Mouse (Mus musculus) CH12.LX (cell line): ENCODE measurements around the gene Kirrel3. TPM values are rescaled to one million over a fixed set of nuclear protein-coding genes. Genes with fewer than 3 reads are reported as not detected.

Source experiments
- DNase-seq: peaks from one replicate; pipeline ENCODE4 v3.0.0-alpha.2; 2013; ENCODE audit errors: extremely low read depth
- H3K27ac ChIP-seq: 2 replicates; pipeline ENCODE4 v1.5.1; 2012; ENCODE audit warnings: low read depth, mild to moderate bottlenecking, control low read depth, moderate library complexity; ENCODE audit not compliant: insufficient read depth
- H3K27me3 ChIP-seq: replicated peaks from 2 replicates; pipeline ENCODE3; 2012; ENCODE audit warnings: inconsistent platforms
- H3K36me3 ChIP-seq, 2 experiments: replicated peaks in 1 of 2; 2 replicates each; pipeline versions ENCODE3 to v1.6.1; 2012; ENCODE audit warnings: inconsistent platforms in 1 of 2, low read length in 1 of 2, mild to moderate bottlenecking in 1 of 2, mixed read lengths in 1 of 2, moderate library complexity in 1 of 2; ENCODE audit not compliant: control insufficient read depth in 1 of 2, insufficient read depth in 1 of 2
- H3K4me1 ChIP-seq, 2 experiments: 2 replicates each; pipeline ENCODE4 v1.6.1; 2012; ENCODE audit warnings: inconsistent platforms in 1 of 2, moderate library complexity in 1 of 2; ENCODE audit not compliant: insufficient read depth in 2 of 2, control insufficient read depth in 1 of 2
- H3K4me2 ChIP-seq: 2 replicates; pipeline ENCODE4 v1.6.1; 2012; ENCODE audit warnings: low read depth, mild to moderate bottlenecking, control low read depth; ENCODE audit not compliant: poor library complexity, insufficient read depth, severe bottlenecking
- H3K4me3 ChIP-seq, 3 experiments: fragments of 150-350 bp in 1 of 3; sonication (generic) in 1 of 3; replicated peaks in 1 of 3; 2 replicates each; pipeline versions ENCODE3 to v1.5.1; 2011 to 2012; ENCODE audit warnings: low read depth in 2 of 3, low read length in 2 of 3, mild to moderate bottlenecking in 2 of 3, moderate library complexity in 2 of 3, control low read depth in 1 of 3, improper control_type of control experiment in 1 of 3, inconsistent platforms in 1 of 3, mixed read lengths in 1 of 3; ENCODE audit not compliant: poor library complexity in 1 of 3
- H3K79me2 ChIP-seq: replicated peaks from 2 replicates; pipeline ENCODE4 v1.6.1; 2012; ENCODE audit warnings: mild to moderate bottlenecking, moderate library complexity; ENCODE audit not compliant: control insufficient read depth, poor library complexity, insufficient read depth, severe bottlenecking; ENCODE audit errors: extremely low read depth
- H3K9ac ChIP-seq: 2 replicates; pipeline ENCODE4 v1.6.1; 2012; ENCODE audit warnings: low read depth, mild to moderate bottlenecking, control low read depth, moderate library complexity; ENCODE audit not compliant: insufficient read depth
- H3K9me3 ChIP-seq: replicated peaks from 2 replicates; pipeline ENCODE3; 2012; ENCODE audit warnings: low read length, inconsistent platforms, mixed read lengths
- BHLHE40 ChIP-seq: IDR thresholded peaks from 2 replicates; pipeline ENCODE4 v1.6.1; 2011; ENCODE audit warnings: mild to moderate bottlenecking, low read depth, low read length, improper control_type of control experiment
- CHD2 ChIP-seq: IDR thresholded peaks from 2 replicates; pipeline ENCODE4 v1.6.1; 2011; ENCODE audit warnings: low read length, improper control_type of control experiment
- CTCF ChIP-seq, 2 experiments: IDR thresholded peaks in 1 of 2; conservative IDR thresholded peaks in 1 of 2; 2 replicates each; pipeline ENCODE4 v1.5.1; 2011 to 2012; ENCODE audit warnings: low read depth in 2 of 2, low read length in 2 of 2, improper control_type of control experiment in 1 of 2, inconsistent platforms in 1 of 2, mild to moderate bottlenecking in 1 of 2, moderate library complexity in 1 of 2
- ELF1 ChIP-seq: IDR thresholded peaks from 2 replicates; pipeline ENCODE4 v1.6.1; 2014; ENCODE audit warnings: low read depth, mild to moderate bottlenecking, inconsistent platforms, low read length, improper control_type of control experiment
- EP300 ChIP-seq: IDR thresholded peaks from 2 replicates; pipeline ENCODE4 v1.6.1; 2011; ENCODE audit warnings: low read length, improper control_type of control experiment
- ETS1 ChIP-seq: conservative IDR thresholded peaks from 2 replicates; pipeline ENCODE4 v1.6.1; 2012; ENCODE audit warnings: low read depth, mild to moderate bottlenecking, inconsistent platforms, low read length, improper control_type of control experiment, moderate library complexity
- GABPA ChIP-seq: IDR thresholded peaks from 2 replicates; pipeline ENCODE4 v1.6.1; 2012; ENCODE audit warnings: low read depth, low read length, improper control_type of control experiment, inconsistent platforms; ENCODE audit not compliant: insufficient replicate concordance
- IRF4 ChIP-seq: IDR thresholded peaks from 2 replicates; pipeline ENCODE4 v1.6.1; 2014; ENCODE audit warnings: low read depth, mild to moderate bottlenecking, inconsistent platforms, low read length, improper control_type of control experiment
- KAT2A ChIP-seq: IDR thresholded peaks from 2 replicates; pipeline ENCODE4 v1.6.1; 2012; ENCODE audit warnings: low read length, improper control_type of control experiment, inconsistent platforms; ENCODE audit not compliant: insufficient replicate concordance
- MAX ChIP-seq: IDR thresholded peaks from 2 replicates; pipeline ENCODE4 v1.6.1; 2011; ENCODE audit warnings: low read length, improper control_type of control experiment
- MAZ ChIP-seq: IDR thresholded peaks from 2 replicates; pipeline ENCODE4 v1.6.1; 2012; ENCODE audit warnings: low read depth, mild to moderate bottlenecking, inconsistent platforms, low read length, improper control_type of control experiment, moderate library complexity
- MEF2A ChIP-seq: IDR thresholded peaks from 2 replicates; pipeline ENCODE4 v1.6.1; 2014; ENCODE audit warnings: low read depth, mild to moderate bottlenecking, inconsistent platforms, low read length, improper control_type of control experiment, borderline replicate concordance
- MYC ChIP-seq: IDR thresholded peaks from 2 replicates; pipeline ENCODE4 v1.6.1; 2011; ENCODE audit warnings: low read depth, mild to moderate bottlenecking, improper control_type of control experiment, low read length
- NELFE ChIP-seq: IDR thresholded peaks from 2 replicates; pipeline ENCODE4 v1.6.1; 2011; ENCODE audit warnings: low read depth, low read length, improper control_type of control experiment
- NRF1 ChIP-seq: IDR thresholded peaks from 2 replicates; pipeline ENCODE4 v1.6.1; 2014; ENCODE audit warnings: low read depth, mild to moderate bottlenecking, inconsistent platforms, low read length, improper control_type of control experiment, moderate library complexity
- POLR2AphosphoS2 ChIP-seq: IDR thresholded peaks from 2 replicates; pipeline ENCODE4 v1.6.1; 2011; ENCODE audit warnings: low read depth, low read length, improper control_type of control experiment
- RCOR1 ChIP-seq: conservative IDR thresholded peaks from 2 replicates; pipeline ENCODE4 v1.6.1; 2012; ENCODE audit warnings: low read depth, mild to moderate bottlenecking, inconsistent platforms, low read length, improper control_type of control experiment
- SIN3A ChIP-seq: IDR thresholded peaks from 2 replicates; pipeline ENCODE4 v1.6.1; 2012; ENCODE audit warnings: low read length, improper control_type of control experiment, inconsistent platforms
- TCF12 ChIP-seq: IDR thresholded peaks from 2 replicates; pipeline ENCODE4 v1.6.1; 2014; ENCODE audit warnings: low read depth, mild to moderate bottlenecking, inconsistent platforms, low read length, improper control_type of control experiment
- UBTF ChIP-seq: IDR thresholded peaks from 2 replicates; pipeline ENCODE4 v1.6.1; 2012; ENCODE audit warnings: low read depth, mild to moderate bottlenecking, inconsistent platforms, low read length, improper control_type of control experiment, moderate library complexity
- USF1 ChIP-seq: IDR thresholded peaks from 2 replicates; pipeline ENCODE4 v1.6.1; 2014; ENCODE audit warnings: low read depth, mild to moderate bottlenecking, inconsistent platforms, low read length, improper control_type of control experiment
- ZC3H11A ChIP-seq: IDR thresholded peaks from 2 replicates; pipeline ENCODE4 v1.6.1; 2012; ENCODE audit warnings: low read depth, mild to moderate bottlenecking, inconsistent platforms, low read length, improper control_type of control experiment
- ZNF384 ChIP-seq: IDR thresholded peaks from 2 replicates; pipeline ENCODE4 v1.6.1; 2012; ENCODE audit warnings: low read depth, low read length, improper control_type of control experiment, inconsistent platforms
- dilution Hi-C: fragments of 300-500 bp; cut with MboI; formaldehyde crosslinking; loops from 2 replicates; pipeline ENCODE4 v1.14.3; 2020; ENCODE audit warnings: low sequenced_read_pairs; ENCODE audit not compliant: extremely low pct_unique_long_range_greater_than_20kb, extremely low pct_ligation_motif_present
- in situ Hi-C: fragments of 300-500 bp; cut with MboI; formaldehyde crosslinking; loops from 3 replicates; pipeline ENCODE4 v1.14.3; 2019; ENCODE audit warnings: low sequenced_read_pairs, low pct_ligation_motif_present, low pct_unique_long_range_greater_than_20kb, mixed read lengths
- polyA plus RNA-seq: library from polyadenylated mRNA; unstranded; fragments of >175 nt; gene quantifications from 2 replicates; pipeline ENCODE4 v1.2.1, GENCODE M21; 2012; ENCODE audit warnings: low read depth; ENCODE audit not compliant: insufficient read length
- total RNA-seq, 2 experiments: library from RNA; depleted of rRNA; stranded (reverse); fragments of 300-350 nt in 1 of 2; fragments of >200 nt in 1 of 2; gene quantifications; 2 replicates each; pipeline ENCODE4 v1.2.3; 2012 to 2014

The Kirrel3 gene
- total and polyA plus RNA-seq, 3 experiments = not detected

DNA sequence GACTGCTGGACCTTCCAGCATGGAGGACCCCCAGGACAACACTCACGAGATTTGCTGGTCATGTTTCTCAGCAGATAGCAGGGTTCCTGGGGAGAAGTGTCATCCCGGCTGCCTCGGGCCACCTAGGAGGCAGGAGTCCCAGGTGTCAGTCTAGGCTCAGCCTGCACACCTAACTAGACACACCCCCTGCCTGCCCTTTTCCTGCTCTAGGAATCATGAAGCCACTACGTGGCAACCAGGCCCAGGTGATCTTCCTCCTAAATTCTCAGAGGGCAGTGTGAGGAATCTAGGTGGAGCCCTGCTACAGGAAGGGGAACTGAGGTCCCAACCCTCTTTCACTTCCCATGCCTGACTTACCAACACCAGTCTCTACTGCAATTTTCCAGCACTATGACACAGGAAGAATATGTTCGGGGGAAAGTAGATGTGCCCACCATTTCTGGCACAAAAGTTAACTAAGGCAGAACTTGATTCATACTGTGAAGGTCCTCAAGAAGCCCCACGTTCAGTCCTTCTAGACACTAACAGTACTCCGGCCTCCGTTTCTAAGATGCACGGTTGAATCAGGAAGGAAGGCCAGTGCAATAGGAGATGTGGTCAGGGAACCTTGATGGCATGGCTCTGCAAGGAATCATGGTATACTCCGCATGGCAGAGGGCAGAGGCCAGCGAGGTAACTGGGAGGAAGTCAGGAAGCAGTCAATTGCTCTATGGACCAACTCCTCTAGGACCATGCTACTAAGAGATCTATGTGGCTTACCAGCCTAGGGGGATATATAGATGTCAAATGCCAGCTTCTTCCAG lies 570.0 kb downstream of the Kirrel3 start:
- dilution Hi-C loops = no loop called here

DNA sequence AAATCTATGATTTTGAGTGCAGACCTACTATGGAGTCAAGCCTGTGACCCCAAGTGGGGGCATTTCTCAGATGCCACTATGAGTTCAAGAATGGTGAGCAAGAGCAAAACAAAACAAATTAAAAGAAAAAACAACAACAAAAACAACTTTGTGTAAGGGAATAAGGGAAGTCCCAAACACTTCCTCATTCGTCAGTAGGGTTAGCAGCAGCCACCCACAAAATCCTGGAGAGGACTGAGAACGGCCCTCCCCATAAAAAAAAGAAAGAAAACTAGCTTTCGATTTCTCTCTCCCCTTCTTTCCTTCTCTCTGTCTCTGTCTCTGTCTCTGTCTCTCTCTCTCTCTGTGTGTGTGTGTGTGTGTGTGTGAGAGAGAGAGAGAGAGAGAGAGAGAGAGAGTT lies 570.9 kb downstream of the Kirrel3 start:
- Histone ChIP-seq H3K27me3 (no peaks in the 10 kb centered on the region), H3K36me3 (peaks cover 0 to 13% of the 10 kb centered on the region in 2 experiments), H3K9ac (no peak overlapping the region), H3K27ac (no peak overlapping the region), H3K4me1 (peaks cover 7 to 24% of the 10 kb centered on the region in 2 experiments), H3K9me3 (no peaks in the 10 kb centered on the region), H3K4me2 (no peak overlapping the region), H3K79me2 (no peaks in the 10 kb centered on the region), H3K4me3 (no peak overlapping the region)
- in situ Hi-C loops = no loop called here
- dilution Hi-C loops = no loop called here
- TF ChIP-seq TCF12 (no peak), CHD2 (no peak), ZC3H11A (no peak), RCOR1 (no peak), UBTF (no peak), GABPA (no peak), USF1 (no peak), BHLHE40 (no peak), CTCF (conservative IDR thresholded peaks at IDR 0.05 in 1 of 2, IDR thresholded peaks at IDR 0.05 in 1 of 2; ENCODE audit: low read depth in 2 of 2, low read length in 2 of 2) (no peak)
- DNase-seq = no peak

More for the DNA sequence above, 570.0 kb downstream of the Kirrel3 start:
- no peaks in the 10 kb centered on the region for H3K9me3 ChIP-seq
- H3K4me3 ChIP-seq = no peak overlapping the region
- no peaks in the 10 kb centered on the region for H3K79me2 ChIP-seq
- TF ChIP-seq POLR2AphosphoS2 (no peak), EP300 (0 out of 2 replicates have a peak, but pooled peaks have one; percentile 10)
- no peak overlapping the region for H3K9ac ChIP-seq
- peaks cover 8 to 29% of the 10 kb centered on the region in 2 experiments for H3K4me1 ChIP-seq
- no peaks in the 10 kb centered on the region for H3K27me3 ChIP-seq
- DNase-seq = no peak
- H3K27ac ChIP-seq = no peak overlapping the region
- H3K4me2 ChIP-seq = no peak overlapping the region
- peaks cover 0 to 13% of the 10 kb centered on the region in 2 experiments for H3K36me3 ChIP-seq
- in situ Hi-C loops = no loop called here

DNA sequence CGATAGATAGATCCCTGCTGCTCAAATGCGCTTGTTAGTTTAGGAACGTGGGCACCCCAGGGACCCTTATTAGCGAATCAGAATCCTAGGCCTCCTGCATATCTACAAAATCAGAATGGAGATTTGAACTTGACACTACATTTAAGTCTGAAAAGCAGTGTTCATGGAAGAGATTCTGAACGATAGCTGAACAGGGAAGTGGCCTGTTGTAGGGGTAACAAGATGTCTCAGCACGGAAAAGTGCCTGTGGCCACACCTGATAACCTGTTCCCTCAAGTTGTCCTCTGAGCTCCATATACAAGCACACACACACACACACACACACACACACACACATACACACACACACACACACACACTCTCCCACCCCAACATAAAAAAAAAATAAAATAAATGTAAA lies 571.9 kb downstream of the Kirrel3 start:
- H3K9ac ChIP-seq = no peak overlapping the region
- TF ChIP-seq GABPA (no peak), IRF4 (no peak), CTCF (conservative IDR thresholded peaks at IDR 0.05 in 1 of 2, IDR thresholded peaks at IDR 0.05 in 1 of 2; ENCODE audit: low read depth in 2 of 2, low read length in 2 of 2) (no peak), ELF1 (no peak), MAZ (no peak), POLR2AphosphoS2 (no peak), MEF2A (no peak), NELFE (no peak), USF1 (no peak), ZNF384 (no peak), EP300 (no peak), MYC (no peak), KAT2A (no peak), UBTF (no peak), NRF1 (no peak), MAX (no peak), ETS1 (no peak), SIN3A (no peak), CHD2 (no peak), TCF12 (no peak)
- no peak overlapping the region for H3K27ac ChIP-seq
- H3K9me3 ChIP-seq = no peaks in the 10 kb centered on the region
- no peaks in the 10 kb centered on the region for H3K27me3 ChIP-seq
- H3K36me3 ChIP-seq = peaks cover 0 to 10% of the 10 kb centered on the region in 2 experiments
- no peak overlapping the region for H3K4me3 ChIP-seq
- dilution Hi-C loops = no loop called here
- no peak overlapping the region for H3K4me2 ChIP-seq
- in situ Hi-C loops = no loop called here
- DNase-seq = no peak
- peaks cover 7 to 30% of the 10 kb centered on the region in 2 experiments for H3K4me1 ChIP-seq
- no peaks in the 10 kb centered on the region for H3K79me2 ChIP-seq
